Mouse (Mus musculus): ENCODE data around the gene Cyp21a1. TPM values are rescaled to one million over a fixed set of nuclear protein-coding genes. Genes with fewer than 3 reads are reported as not detected.
"Not testable (repeated sequence)": the region's sequence is repeated elsewhere in the genome, so short reads cannot be mapped to it uniquely, and the experiment has no call there.

The Cyp21a1 gene
- polyA plus RNA-seq, 1 experiment from 2014 or later, result not detected

DNA sequence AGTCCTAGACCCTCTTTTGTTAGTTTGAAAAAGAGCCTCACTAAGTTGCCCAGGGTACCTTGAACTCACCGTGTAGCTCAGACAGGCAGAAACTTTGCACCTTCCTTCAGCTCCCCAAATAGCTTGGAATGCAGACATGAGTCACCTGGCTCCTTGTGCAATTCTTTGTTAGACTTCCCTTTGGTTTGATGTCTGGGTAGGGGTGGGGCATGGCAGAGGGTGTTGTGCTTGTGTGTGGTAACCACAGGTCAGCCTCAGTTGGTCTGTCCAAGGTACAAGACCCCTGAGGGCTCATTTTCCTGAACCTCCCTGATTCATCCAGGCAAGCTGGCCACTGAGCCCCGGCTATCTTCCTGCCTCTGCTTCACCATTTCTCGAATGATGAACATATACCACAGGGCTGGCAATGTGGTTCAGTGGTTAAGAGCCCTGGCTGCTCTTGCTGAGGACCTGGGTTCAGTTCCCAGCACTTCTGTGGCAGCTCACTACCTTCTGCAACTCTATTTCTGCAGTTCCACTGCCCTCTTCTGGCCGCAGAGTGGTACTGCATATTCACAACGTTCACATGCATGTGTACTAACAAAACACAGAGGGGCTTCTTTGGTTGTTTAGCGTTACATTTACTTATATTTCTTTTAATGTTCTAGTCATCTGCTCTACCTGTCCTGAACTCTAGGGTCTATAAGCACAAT lies 656 bp upstream of the Cyp21a1 start:
- H3K4me2 ChIP-seq (replicated peaks; ENCODE audit: low read depth, low read length), result no peak overlapping the region
- no peaks in the 10 kb centered on the region for H3K4me1 ChIP-seq (ENCODE audit: insufficient read depth, low read depth, low read length)
- H3K27me3 ChIP-seq (replicated peaks; ENCODE audit: insufficient read depth, low read length), result no peaks in the 10 kb centered on the region
- no peaks in the 10 kb centered on the region for H3K36me3 ChIP-seq (ENCODE audit: insufficient read depth, low read length)
- 75% methylated on average over 6 of the region's 6 CpGs for WGBS
- H3K4me3 ChIP-seq (ENCODE audit: low read depth, low read length), result no peak overlapping the region
- H3K9me3 ChIP-seq (ENCODE audit: low read length), result no peaks in the 10 kb centered on the region
- no peak overlapping the region for H3K9ac ChIP-seq (replicated peaks; ENCODE audit: low read depth)
- ATAC-seq (no peak), DNase-seq (ENCODE audit: low spot score) (no peak)
- no peak overlapping the region for H3K27ac ChIP-seq (ENCODE audit: low read length)
- TF ChIP-seq CTCF (IDR thresholded peaks at IDR 0.05) (peak; percentile 47), EP300 (IDR thresholded peaks at IDR 0.05) (no peak)

- ATAC-seq; H3K9me3 ChIP-seq (ENCODE audit: low read length); H3K27ac ChIP-seq (ENCODE audit: low read length); DNase-seq (ENCODE audit: low spot score); H3K36me3 ChIP-seq (ENCODE audit: insufficient read depth, low read length); H3K9ac ChIP-seq (replicated peaks; ENCODE audit: low read depth); H3K27me3 ChIP-seq (replicated peaks; ENCODE audit: insufficient read depth, low read length); H3K4me3 ChIP-seq (ENCODE audit: low read depth, low read length); H3K4me2 ChIP-seq (replicated peaks; ENCODE audit: low read depth, low read length); H3K4me1 ChIP-seq (ENCODE audit: insufficient read depth, low read depth, low read length): not testable (repeated sequence)
- WGBS, result 83% methylated on average over 6 of the region's 6 CpGs
These were observed 994 bp downstream of the Cyp21a1 start for GRCm38 (mm10) chr17:34803367-34803766.

DNA sequence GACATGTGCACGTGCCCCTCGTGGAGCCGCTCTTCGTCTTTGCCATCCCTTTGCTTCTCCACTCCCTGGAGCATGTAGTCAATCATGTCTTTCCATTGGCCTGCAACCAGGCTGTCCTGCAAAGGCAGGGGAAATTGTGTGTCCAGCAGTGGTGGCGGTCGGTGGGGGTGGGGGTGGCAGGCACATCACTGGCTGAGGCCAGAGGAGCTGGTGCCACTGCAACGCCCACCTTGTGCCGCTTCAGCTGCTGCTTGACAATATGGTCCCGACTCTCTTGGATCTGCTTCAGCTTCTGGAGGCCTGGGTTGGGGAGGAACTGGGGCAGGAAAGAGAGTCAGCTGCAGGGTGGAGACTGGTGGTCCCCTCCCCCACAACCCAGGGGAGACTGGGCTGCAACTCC lies 1.6 kb downstream of the Cyp21a1 start:
- not testable (repeated sequence) for DNase-seq (ENCODE audit: low spot score); H3K27me3 ChIP-seq (replicated peaks; ENCODE audit: insufficient read depth, low read length); H3K4me2 ChIP-seq (replicated peaks; ENCODE audit: low read depth, low read length); H3K4me3 ChIP-seq (ENCODE audit: low read depth, low read length); H3K9ac ChIP-seq (replicated peaks; ENCODE audit: low read depth); H3K9me3 ChIP-seq (ENCODE audit: low read length); H3K27ac ChIP-seq (ENCODE audit: low read length); H3K36me3 ChIP-seq (ENCODE audit: insufficient read depth, low read length); ATAC-seq; H3K4me1 ChIP-seq (ENCODE audit: insufficient read depth, low read depth, low read length)
- WGBS, result 90% methylated on average over 9 of the region's 9 CpGs

DNA sequence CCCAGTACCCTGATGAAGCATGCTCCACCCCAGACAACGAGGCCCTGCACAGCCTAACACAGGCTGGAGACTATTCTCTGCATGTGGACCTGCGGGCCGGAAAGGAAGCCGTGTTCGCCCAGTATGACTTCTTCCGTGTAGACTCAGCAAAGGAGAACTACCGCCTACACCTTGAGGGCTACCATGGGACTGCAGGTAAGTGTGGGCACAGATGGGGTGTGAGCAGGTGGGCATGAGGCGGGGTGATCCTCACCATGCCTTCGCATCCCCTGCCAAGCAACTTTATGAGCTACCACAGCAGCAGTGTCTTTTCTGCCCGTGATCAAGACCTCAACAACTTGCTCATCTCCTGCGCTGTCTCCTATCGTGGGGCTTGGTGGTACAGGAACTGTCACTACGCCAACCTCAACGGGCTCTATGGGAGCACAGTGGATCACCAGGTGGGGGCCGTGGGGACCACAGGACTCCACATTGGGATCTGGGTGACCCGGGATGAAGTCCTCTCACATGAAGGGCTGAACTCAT lies 3.5 kb downstream of the Cyp21a1 start:
- H3K27me3 ChIP-seq (replicated peaks; ENCODE audit: insufficient read depth, low read length); ATAC-seq; H3K4me3 ChIP-seq (ENCODE audit: low read depth, low read length); H3K9ac ChIP-seq (replicated peaks; ENCODE audit: low read depth); H3K9me3 ChIP-seq (ENCODE audit: low read length); H3K36me3 ChIP-seq (ENCODE audit: insufficient read depth, low read length); H3K4me2 ChIP-seq (replicated peaks; ENCODE audit: low read depth, low read length); H3K4me1 ChIP-seq (ENCODE audit: insufficient read depth, low read depth, low read length); DNase-seq (ENCODE audit: low spot score); H3K27ac ChIP-seq (ENCODE audit: low read length): not testable (repeated sequence)
- WGBS, result 84% methylated on average over 13 of the region's 16 CpGs

GRCm38 (mm10) chr17:34799531-34799925 lies 4.8 kb downstream of the Cyp21a1 start:
- no peak for ATAC-seq
- WGBS, result 70% methylated on average over 4 of the region's 4 CpGs
- no peak for DNase-seq (ENCODE audit: low spot score)

GRCm38 (mm10) chr17:34798866-34799530 lies 5.4 kb downstream of the Cyp21a1 start:
- Histone ChIP-seq H3K4me1 (ENCODE audit: insufficient read depth, low read depth, low read length) (no peaks in the 10 kb centered on the region), H3K4me3 (ENCODE audit: low read depth, low read length) (no peak overlapping the region), H3K27ac (ENCODE audit: low read length) (no peak overlapping the region), H3K9ac (replicated peaks; ENCODE audit: low read depth) (no peak overlapping the region), H3K36me3 (ENCODE audit: insufficient read depth, low read length) (no peaks in the 10 kb centered on the region), H3K27me3 (replicated peaks; ENCODE audit: insufficient read depth, low read length) (no peaks in the 10 kb centered on the region), H3K9me3 (ENCODE audit: low read length) (no peaks in the 10 kb centered on the region), H3K4me2 (replicated peaks; ENCODE audit: low read depth, low read length) (no peak overlapping the region)
- TF ChIP-seq EP300 (IDR thresholded peaks at IDR 0.05), result no peak
- no peak for TF ChIP-seq CTCF (IDR thresholded peaks at IDR 0.05)
- 89% methylated on average over 13 of the region's 17 CpGs for WGBS
- DNase-seq (ENCODE audit: low spot score), result no peak
- no peak for ATAC-seq

More at GRCm38 (mm10) chr17:34799531-34799925, 4.8 kb downstream of the Cyp21a1 start:
- Histone ChIP-seq H3K9me3 (ENCODE audit: low read length) (no peaks in the 10 kb centered on the region), H3K9ac (replicated peaks; ENCODE audit: low read depth) (no peak overlapping the region), H3K4me2 (replicated peaks; ENCODE audit: low read depth, low read length) (no peak overlapping the region), H3K4me1 (ENCODE audit: insufficient read depth, low read depth, low read length) (no peaks in the 10 kb centered on the region), H3K36me3 (ENCODE audit: insufficient read depth, low read length) (no peaks in the 10 kb centered on the region), H3K4me3 (ENCODE audit: low read depth, low read length) (no peak overlapping the region), H3K27ac (ENCODE audit: low read length) (no peak overlapping the region), H3K27me3 (replicated peaks; ENCODE audit: insufficient read depth, low read length) (no peaks in the 10 kb centered on the region)
- TF ChIP-seq EP300 (IDR thresholded peaks at IDR 0.05), result no peak

- not testable (repeated sequence) for ATAC-seq; DNase-seq (ENCODE audit: low spot score); H3K9ac ChIP-seq (replicated peaks; ENCODE audit: low read depth); H3K27me3 ChIP-seq (replicated peaks; ENCODE audit: insufficient read depth, low read length); H3K4me3 ChIP-seq (ENCODE audit: low read depth, low read length); H3K4me2 ChIP-seq (replicated peaks; ENCODE audit: low read depth, low read length); H3K36me3 ChIP-seq (ENCODE audit: insufficient read depth, low read length); H3K4me1 ChIP-seq (ENCODE audit: insufficient read depth, low read depth, low read length); H3K27ac ChIP-seq (ENCODE audit: low read length); H3K9me3 ChIP-seq (ENCODE audit: low read length)
- 74% methylated on average over 6 of the region's 7 CpGs for WGBS
These were observed 6.3 kb downstream of the Cyp21a1 start for GRCm38 (mm10) chr17:34798071-34798470.

- ATAC-seq; H3K4me3 ChIP-seq (ENCODE audit: low read depth, low read length); H3K27ac ChIP-seq (ENCODE audit: low read length); H3K4me1 ChIP-seq (ENCODE audit: insufficient read depth, low read depth, low read length); H3K4me2 ChIP-seq (replicated peaks; ENCODE audit: low read depth, low read length); H3K9me3 ChIP-seq (ENCODE audit: low read length); H3K27me3 ChIP-seq (replicated peaks; ENCODE audit: insufficient read depth, low read length); H3K9ac ChIP-seq (replicated peaks; ENCODE audit: low read depth); DNase-seq (ENCODE audit: low spot score); H3K36me3 ChIP-seq (ENCODE audit: insufficient read depth, low read length): not testable (repeated sequence)
- 80% methylated on average over 10 of the region's 10 CpGs for WGBS
These were observed 7.0 kb downstream of the Cyp21a1 start for GRCm38 (mm10) chr17:34797211-34797995.
